Mouse (Mus musculus): Measurements from ENCODE around the gene Rnd1.

DNA sequence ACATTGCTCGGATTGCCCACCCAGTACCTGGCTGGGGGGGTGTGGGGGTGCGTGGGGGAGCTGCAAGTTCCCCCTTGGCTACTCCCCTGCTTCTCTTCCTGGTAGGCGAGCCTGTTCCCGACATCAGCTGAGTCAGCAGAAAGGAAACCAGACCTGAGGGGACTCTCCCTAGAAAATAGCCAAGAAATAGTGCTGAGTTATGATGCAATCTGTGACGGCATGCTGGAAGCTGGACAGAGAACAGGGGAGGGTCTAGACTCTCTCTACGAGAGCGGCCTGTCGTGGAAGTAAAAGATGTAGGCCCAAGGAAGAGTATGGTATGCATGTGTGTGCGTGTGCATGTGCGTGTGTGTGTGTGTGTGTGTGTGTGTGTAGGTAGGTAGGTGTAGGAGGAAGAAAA lies 5.9 kb upstream of the Rnd1 start:
- no peak for TF ChIP-seq CTCF (IDR thresholded peaks at IDR 0.05; ENCODE audit: extremely low read depth, insufficient read depth, low read length)
- TF ChIP-seq POLR2A (IDR thresholded peaks at IDR 0.05; ENCODE audit: extremely low read depth, insufficient read depth, low read length) = no peak

All from cortical plate, adult 2 months (tissue).